Mouse (Mus musculus): ENCODE measurements at regions not wholly inside any gene's neighbourhood (a gene's known extent, or its start where the extent isn't known, plus 50 kb on each side); places are given as distances from the start of the nearest gene placed in this dataset.

DNA sequence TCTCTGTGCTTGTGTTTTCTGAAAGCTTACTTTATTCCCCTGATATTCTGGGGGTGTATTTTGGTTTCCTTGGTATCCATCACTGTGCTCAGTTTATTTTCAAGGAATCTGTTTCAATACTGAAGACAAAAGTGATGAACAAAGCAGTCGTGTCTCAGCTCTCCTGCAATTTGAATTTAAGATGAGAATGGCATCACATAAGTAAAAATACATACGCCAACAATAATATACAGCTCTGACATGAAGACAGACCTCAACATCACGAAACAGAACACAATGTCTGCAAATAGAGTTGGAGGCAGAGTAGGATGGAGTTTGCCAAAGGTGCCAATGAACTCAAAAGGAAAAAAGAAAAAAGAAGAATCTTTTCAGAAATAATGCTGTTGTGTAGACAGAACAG is 679.0 kb upstream of the Agtr1b start:
- 87% methylated on average over 3 of the region's 3 CpGs for WGBS
- H3K4me1 ChIP-seq (ENCODE audit: control insufficient read depth, insufficient read depth, low read length), result no peaks in the 10 kb centered on the region
- H3K4me3 ChIP-seq (ENCODE audit: insufficient read depth, low read depth, low read length), result no peak overlapping the region
- no peak for TF ChIP-seq POLR2A (IDR thresholded peaks at IDR 0.05; ENCODE audit: insufficient read depth, low read depth, low read length)
- H3K27ac ChIP-seq (ENCODE audit: insufficient read depth, low read depth, low read length), result no peak overlapping the region

DNA sequence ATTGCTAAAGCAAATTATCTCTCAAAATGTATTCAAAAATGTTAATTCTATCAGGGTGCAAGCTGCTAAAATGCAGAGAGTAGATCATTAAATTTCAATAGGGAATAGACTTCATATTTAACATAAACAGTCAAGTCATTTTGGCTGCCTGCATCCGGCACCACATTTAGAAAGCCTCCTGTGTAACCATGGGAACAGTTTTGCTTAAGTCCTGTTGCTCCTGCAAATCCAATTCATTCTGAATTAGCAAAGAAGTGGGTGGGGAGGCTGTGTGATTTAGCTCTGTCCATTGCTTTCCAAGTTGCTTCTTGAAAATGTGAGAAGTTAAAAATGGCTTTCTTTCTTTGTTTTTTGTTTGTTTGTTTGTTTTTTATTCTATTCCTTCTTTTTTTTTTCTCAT is 658.9 kb upstream of the Agtr1b start:
- no peaks in the 10 kb centered on the region for H3K4me1 ChIP-seq (ENCODE audit: control insufficient read depth, insufficient read depth, low read length)
- H3K4me3 ChIP-seq (ENCODE audit: insufficient read depth, low read depth, low read length), result no peak overlapping the region
- WGBS, result 11% methylated on average over 1 of the region's 1 CpGs
- H3K27ac ChIP-seq (ENCODE audit: insufficient read depth, low read depth, low read length), result no peak overlapping the region
- TF ChIP-seq CTCF (IDR thresholded peaks at IDR 0.05; ENCODE audit: insufficient read depth, low read depth, low read length) (no peak), POLR2A (IDR thresholded peaks at IDR 0.05; ENCODE audit: insufficient read depth, low read depth, low read length) (no peak)

DNA sequence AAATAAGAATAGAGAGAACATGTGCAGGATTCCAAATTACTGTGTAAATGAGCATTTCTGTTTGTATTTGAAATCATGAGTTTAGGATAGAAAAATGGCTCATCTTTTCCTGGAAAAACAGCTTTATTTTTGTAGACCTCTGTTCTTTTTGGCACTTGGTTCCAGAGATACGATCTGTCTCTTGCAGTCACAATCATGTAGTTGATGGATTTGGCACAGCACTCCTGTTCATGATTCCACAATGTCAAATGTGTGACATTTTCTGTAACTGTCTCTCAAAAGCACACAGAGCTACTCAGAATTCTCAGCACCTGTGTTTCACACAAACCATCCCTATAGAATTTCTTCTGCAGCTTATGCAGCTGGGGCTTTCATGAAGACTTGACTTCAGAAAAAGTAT is 654.0 kb upstream of the Agtr1b start:
- TF ChIP-seq CTCF (IDR thresholded peaks at IDR 0.05; ENCODE audit: insufficient read depth, low read depth, low read length), result no peak
- no peak for TF ChIP-seq POLR2A (IDR thresholded peaks at IDR 0.05; ENCODE audit: insufficient read depth, low read depth, low read length)
- 44% methylated on average over 1 of the region's 1 CpGs for WGBS
- Histone ChIP-seq H3K4me3 (ENCODE audit: insufficient read depth, low read depth, low read length) (no peak overlapping the region), H3K4me1 (ENCODE audit: control insufficient read depth, insufficient read depth, low read length) (no peaks in the 10 kb centered on the region), H3K27ac (ENCODE audit: insufficient read depth, low read depth, low read length) (no peak overlapping the region)

DNA sequence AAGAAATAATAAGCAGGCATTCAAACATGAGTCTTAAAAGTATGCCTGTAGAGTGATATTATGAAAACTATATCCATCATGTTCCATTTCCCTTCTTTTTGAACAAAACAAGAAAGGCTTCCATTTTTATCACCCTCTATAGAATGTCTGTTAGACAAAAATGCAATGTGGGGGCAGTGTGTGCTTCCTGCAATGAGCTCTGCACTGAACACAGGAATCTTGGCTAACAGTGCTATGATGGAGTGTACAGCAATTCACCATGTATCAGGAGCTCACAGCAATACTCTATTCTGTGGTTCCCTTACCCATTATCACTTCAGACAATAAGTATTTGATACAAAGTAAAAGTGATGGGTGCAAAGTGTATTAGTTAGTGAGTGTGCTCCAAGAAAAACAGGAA is 653.3 kb upstream of the Agtr1b start:
- TF ChIP-seq POLR2A (IDR thresholded peaks at IDR 0.05; ENCODE audit: insufficient read depth, low read depth, low read length), result no peak
- TF ChIP-seq CTCF (IDR thresholded peaks at IDR 0.05; ENCODE audit: insufficient read depth, low read depth, low read length), result no peak
- Histone ChIP-seq H3K4me3 (ENCODE audit: insufficient read depth, low read depth, low read length) (no peak overlapping the region), H3K27ac (ENCODE audit: insufficient read depth, low read depth, low read length) (no peak overlapping the region), H3K4me1 (ENCODE audit: control insufficient read depth, insufficient read depth, low read length) (no peaks in the 10 kb centered on the region)

DNA sequence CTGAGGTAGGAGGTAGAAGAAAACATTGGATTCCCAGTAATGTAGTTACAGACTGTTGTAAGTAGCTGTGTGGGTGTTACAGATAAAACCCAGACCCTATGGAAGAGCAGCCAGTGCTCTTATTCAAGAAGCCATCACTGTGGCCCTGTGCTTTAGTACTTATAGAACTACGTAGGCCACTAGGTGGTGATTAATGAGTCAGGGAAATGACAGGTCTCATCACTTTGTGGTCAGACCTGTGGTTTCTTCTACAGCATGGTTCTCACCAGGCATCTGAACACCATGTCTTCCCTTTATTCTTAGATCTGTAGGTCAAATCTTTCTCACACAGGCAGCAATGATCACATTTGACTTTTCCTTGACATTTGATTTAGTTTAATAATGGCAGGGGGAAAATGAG is 642.7 kb upstream of the Agtr1b start:
- TF ChIP-seq CTCF (IDR thresholded peaks at IDR 0.05; ENCODE audit: insufficient read depth, low read depth, low read length) (no peak), POLR2A (IDR thresholded peaks at IDR 0.05; ENCODE audit: insufficient read depth, low read depth, low read length) (no peak)
- Histone ChIP-seq H3K27ac (ENCODE audit: insufficient read depth, low read depth, low read length) (no peak overlapping the region), H3K4me1 (ENCODE audit: control insufficient read depth, insufficient read depth, low read length) (no peaks in the 10 kb centered on the region), H3K4me3 (ENCODE audit: insufficient read depth, low read depth, low read length) (no peak overlapping the region)
- WGBS, result 97% methylated on average over 1 of the region's 1 CpGs

DNA sequence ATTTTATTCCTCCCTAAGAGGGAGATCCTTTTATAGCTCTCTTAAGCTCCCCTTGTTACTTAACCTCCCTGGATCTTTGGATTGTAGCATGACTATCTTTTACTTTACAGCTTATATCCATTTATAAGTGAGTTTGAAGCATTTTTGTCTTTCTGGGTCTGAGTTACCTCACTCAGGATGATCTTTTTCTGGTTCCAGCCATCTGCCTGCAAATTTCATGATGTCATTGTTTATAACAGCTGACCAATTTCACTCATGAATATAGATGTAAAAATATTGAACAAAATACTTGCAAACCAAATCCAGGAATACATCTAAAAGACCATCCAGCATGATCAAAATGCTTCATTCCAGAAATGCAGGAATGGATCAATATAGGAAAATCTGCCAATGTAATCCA is 631.3 kb upstream of the Agtr1b start:
- H3K27ac ChIP-seq (ENCODE audit: insufficient read depth, low read depth, low read length), result no peak overlapping the region
- TF ChIP-seq CTCF (IDR thresholded peaks at IDR 0.05; ENCODE audit: insufficient read depth, low read depth, low read length), result no peak
- no peak for TF ChIP-seq POLR2A (IDR thresholded peaks at IDR 0.05; ENCODE audit: insufficient read depth, low read depth, low read length)
- no peaks in the 10 kb centered on the region for H3K4me1 ChIP-seq (ENCODE audit: control insufficient read depth, insufficient read depth, low read length)
- no peak overlapping the region for H3K4me3 ChIP-seq (ENCODE audit: insufficient read depth, low read depth, low read length)

DNA sequence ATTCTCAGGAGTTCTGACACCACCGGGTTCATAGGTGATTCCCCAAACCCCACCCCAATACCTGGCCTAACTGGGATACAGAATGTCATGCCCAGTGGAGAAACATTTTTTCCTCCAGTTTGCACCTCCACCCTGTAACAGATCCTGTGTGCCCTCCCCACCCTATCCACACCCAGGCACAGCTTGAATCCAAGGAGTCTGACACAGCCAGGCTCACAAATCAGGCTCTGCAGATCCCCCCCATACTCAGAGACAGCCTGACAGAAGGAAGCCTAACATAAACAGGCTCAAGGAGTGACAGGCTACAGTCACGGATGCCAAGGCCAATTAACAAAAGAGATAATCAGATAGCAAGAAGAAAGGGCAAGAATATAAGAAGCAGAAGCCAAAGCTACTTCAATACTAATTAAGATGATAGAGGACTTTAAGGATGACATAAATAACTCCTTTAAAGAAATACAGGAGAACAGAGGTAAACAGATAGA is 622.6 kb upstream of the Agtr1b start:
- TF ChIP-seq POLR2A (IDR thresholded peaks at IDR 0.05; ENCODE audit: insufficient read depth, low read depth, low read length) (no peak), CTCF (IDR thresholded peaks at IDR 0.05; ENCODE audit: insufficient read depth, low read depth, low read length) (no peak)
- H3K4me3 ChIP-seq (ENCODE audit: insufficient read depth, low read depth, low read length), result no peak overlapping the region
- 80% methylated on average over 2 of the region's 2 CpGs for WGBS
- H3K4me1 ChIP-seq (ENCODE audit: control insufficient read depth, insufficient read depth, low read length), result peaks cover 2% of the 10 kb centered on the region; the same call in 1 of the 2 replicates
- H3K27ac ChIP-seq (ENCODE audit: insufficient read depth, low read depth, low read length), result no peak overlapping the region

DNA sequence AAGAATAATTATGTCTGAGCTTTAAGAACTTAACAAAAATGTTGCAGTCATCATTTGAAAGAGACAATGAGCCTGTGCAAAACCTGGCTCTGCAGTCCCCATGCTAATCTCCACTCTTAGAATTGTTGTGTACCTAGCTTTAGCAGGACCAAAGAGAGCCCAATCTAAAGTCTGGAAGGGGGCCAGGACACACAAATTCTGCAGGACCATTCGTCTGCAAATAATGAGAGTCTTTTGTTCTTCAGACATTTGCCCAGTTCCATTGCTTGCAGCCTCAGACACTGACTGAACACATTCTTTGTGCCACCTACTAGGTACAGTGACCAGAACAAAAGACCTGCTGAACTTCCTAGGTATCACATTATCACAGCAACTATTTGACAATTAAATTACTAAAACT is 620.0 kb upstream of the Agtr1b start:
- WGBS, result 2% methylated on average over 1 of the region's 1 CpGs
- H3K27ac ChIP-seq (ENCODE audit: insufficient read depth, low read depth, low read length), result no peak overlapping the region
- H3K4me3 ChIP-seq (ENCODE audit: insufficient read depth, low read depth, low read length), result no peak overlapping the region
- no peak for TF ChIP-seq POLR2A (IDR thresholded peaks at IDR 0.05; ENCODE audit: insufficient read depth, low read depth, low read length)
- no peak for TF ChIP-seq CTCF (IDR thresholded peaks at IDR 0.05; ENCODE audit: insufficient read depth, low read depth, low read length)
- H3K4me1 ChIP-seq (ENCODE audit: control insufficient read depth, insufficient read depth, low read length), result peaks cover 2% of the 10 kb centered on the region; the same call in 1 of the 2 replicates

DNA sequence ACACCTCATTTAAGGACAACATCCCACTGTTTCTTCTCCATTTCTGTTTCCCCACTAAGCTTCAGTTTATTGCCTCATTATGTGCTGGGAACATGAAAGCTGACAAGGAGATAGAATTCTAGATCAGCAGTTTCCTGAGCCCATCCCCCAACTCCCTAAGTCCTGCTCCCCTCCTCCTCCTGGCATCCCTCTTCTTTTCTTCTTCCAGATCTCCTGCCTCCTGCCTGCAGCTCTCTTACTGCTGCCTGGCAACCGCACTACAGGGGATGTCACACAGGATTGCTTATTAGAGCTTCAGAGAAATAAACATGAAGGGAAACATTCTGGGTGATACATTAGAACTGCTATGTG is 619.4 kb upstream of the Agtr1b start:
- H3K4me3 ChIP-seq (ENCODE audit: insufficient read depth, low read depth, low read length), result no peak overlapping the region
- H3K27ac ChIP-seq (ENCODE audit: insufficient read depth, low read depth, low read length), result peak overlapping the region; percentile 33
- peaks cover 2% of the 10 kb centered on the region; the same call in 1 of the 2 replicates for H3K4me1 ChIP-seq (ENCODE audit: control insufficient read depth, insufficient read depth, low read length)
- TF ChIP-seq CTCF (IDR thresholded peaks at IDR 0.05; ENCODE audit: insufficient read depth, low read depth, low read length) (no peak), POLR2A (IDR thresholded peaks at IDR 0.05; ENCODE audit: insufficient read depth, low read depth, low read length) (no peak)
- WGBS, result 7% methylated on average over 1 of the region's 1 CpGs

DNA sequence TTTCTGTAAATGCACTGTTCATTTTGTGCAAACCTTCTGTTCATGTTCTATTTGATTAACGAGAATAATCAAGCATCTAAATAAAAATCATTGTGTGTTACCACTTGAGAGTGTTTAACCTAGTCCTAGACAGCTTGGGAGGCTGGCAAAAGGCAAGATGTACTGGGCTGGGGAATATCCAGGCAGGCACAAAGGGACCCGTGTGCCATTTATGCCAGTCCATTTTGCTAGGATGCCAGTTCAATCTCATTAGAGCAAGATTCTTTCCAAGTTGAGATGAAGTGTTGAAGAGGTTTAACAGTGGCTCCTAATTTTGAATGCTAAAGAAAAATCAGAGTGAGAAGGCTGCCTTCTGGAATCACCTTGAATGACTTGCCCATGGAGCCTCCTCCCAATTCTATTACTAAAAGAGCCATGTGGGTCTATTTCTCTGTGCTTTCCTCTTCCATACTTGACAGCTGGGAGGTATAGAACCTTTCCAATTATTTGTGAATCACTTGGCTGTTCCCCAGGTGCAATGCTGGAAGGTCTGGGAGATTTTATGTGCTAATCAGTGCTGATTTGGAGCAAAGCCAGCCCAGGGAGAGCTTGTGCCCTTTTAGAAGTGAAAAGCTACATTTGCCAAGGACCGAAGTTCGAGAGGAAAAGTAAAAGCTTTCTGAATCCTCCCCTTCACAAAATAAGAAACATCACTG is 618.9 kb upstream of the Agtr1b start:
- TF ChIP-seq CTCF (IDR thresholded peaks at IDR 0.05; ENCODE audit: insufficient read depth, low read depth, low read length) (no peak), POLR2A (IDR thresholded peaks at IDR 0.05; ENCODE audit: insufficient read depth, low read depth, low read length) (no peak)
- WGBS, result 18% methylated on average over 4 of the region's 4 CpGs

More for the DNA sequence above, 618.9 kb upstream of the Agtr1b start:
- Histone ChIP-seq H3K4me1 (ENCODE audit: control insufficient read depth, insufficient read depth, low read length) (peaks cover 2% of the 10 kb centered on the region; the same call in 1 of the 2 replicates), H3K27ac (ENCODE audit: insufficient read depth, low read depth, low read length) (peak overlapping the region; percentile 33), H3K4me3 (ENCODE audit: insufficient read depth, low read depth, low read length) (no peak overlapping the region)
